ENCODE assay signal across 29 mouse cellular contexts in the genomic region with DNA sequence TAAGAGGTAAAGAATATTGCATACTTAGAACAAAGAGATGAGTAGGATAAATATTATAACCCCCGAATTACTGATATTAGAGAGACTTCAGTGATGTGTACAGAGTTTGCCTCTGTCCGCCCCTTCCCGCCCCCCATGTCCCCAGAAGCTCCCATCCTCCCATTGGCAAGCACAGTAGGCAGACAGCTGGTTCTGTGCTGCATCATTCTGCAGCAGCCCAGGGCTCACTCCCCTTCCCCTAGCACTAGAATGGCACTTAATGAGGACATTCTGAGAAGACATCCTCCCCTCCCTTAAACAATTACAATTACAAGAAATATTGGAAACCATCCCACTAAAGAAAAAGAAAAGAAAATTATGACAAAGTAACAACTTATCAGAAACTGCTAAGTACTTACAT. TPM values are rescaled to one million over a fixed set of nuclear protein-coding genes. Genes with fewer than 3 reads are reported as not detected.
"Had no signal": no experiment of that assay in that cellular context is flagged by ENCODE, and none has a peak within 500 bp of the region (broad histone marks: within the 10 kb centered on the region; RNA-seq: fewer than 3 reads in every experiment).

No protein-coding gene starts in this region.

- DNase-seq: kidney, adult 18-20 months; kidney, postnatal 25 days; layer of hippocampus, postnatal 36 days; liver, embryonic 13.5 days; lung, adult 2 months; lung, postnatal 36 days; midbrain, embryonic 14.5 days; right cerebral cortex, postnatal 4 days; thymus, adult 2 months; thymus, postnatal 14 days; thymus, postnatal 4 days had no signal

- H3K27me3 ChIP-seq: liver, embryonic 13.5 days had no signal

- H3K36me3 ChIP-seq: liver, embryonic 13.5 days had no signal

- H3K4me3 ChIP-seq: left cerebral cortex, adult 2 months; liver, embryonic 13.5 days had no signal

- H3K9ac ChIP-seq: liver, embryonic 13.5 days had no signal

- H3K27ac ChIP-seq: left cerebral cortex, adult 2 months; liver, embryonic 13.5 days had no signal

- H3K4me2 ChIP-seq: liver, embryonic 13.5 days; midbrain, embryonic 11.5 days had no signal

RNA-seq across cellular contexts. Expression of a gene that starts 26.4 kb away (rescaled TPM):
- total RNA-seq: layer of hippocampus, adult 8-10 months; layer of hippocampus, postnatal 10 days; layer of hippocampus, postnatal 36 days; left cerebral cortex, adult 2 months; left cerebral cortex, postnatal 10 days; left cerebral cortex, postnatal 36 days; liver, adult 2 months; megakaryocyte progenitor cell, adult 5-6 weeks; megakaryocyte-erythroid progenitor cell, adult 5-6 weeks; midbrain, postnatal 0 days had no signal
- polyA plus RNA-seq: kidney, embryonic 14.5 days; limb, embryonic 11.5 days; limb, embryonic 14.5 days; liver, adult 2 months; liver, embryonic 13.5 days; lung, adult 2 months; lung, embryonic 16.5 days; midbrain, embryonic 11.5 days; midbrain, embryonic 14.5 days; midbrain, postnatal 0 days; neural tube, embryonic 11.5 days; neural tube, embryonic 14.5 days; stomach, embryonic 14.5 days; stomach, postnatal 0 days; thymus, adult 2 months had no signal
